20 mouse cellular contexts compared by ENCODE assay signal in the genomic region with DNA sequence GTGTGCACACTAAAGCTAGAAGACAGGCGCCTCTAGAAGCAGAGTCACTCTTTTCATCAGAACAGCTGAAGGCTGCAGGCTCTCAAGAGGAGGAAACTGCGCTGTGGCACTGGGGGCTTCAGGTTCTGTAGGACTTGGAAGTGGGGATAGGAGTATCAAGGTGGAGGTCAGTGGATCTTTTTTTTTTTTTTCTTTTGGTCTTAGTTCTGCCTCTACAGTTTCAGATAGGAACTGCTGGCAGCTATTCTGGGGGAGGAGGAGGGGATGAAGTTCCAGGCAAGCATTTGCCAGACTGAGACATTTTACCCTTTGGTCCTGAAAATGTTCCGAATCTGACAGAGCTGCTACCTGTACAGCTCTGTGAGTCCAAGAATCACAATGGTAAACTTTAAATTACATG.
"Had no signal": no experiment of that assay in that cellular context is flagged by ENCODE, and none has a peak within 500 bp of the region (broad histone marks: within the 10 kb centered on the region; RNA-seq: fewer than 3 reads in every experiment).

No protein-coding gene starts in this region.

- H3K9me3 ChIP-seq: limb, embryonic 10.5 days; limb, embryonic 13.5 days; liver, embryonic 15.5 days; midbrain, embryonic 12.5 days; midbrain, embryonic 15.5 days; neural tube, embryonic 13.5 days had no signal

- H3K27me3 ChIP-seq: limb, embryonic 13.5 days; liver, embryonic 15.5 days; midbrain, embryonic 12.5 days; midbrain, embryonic 15.5 days; neural tube, embryonic 13.5 days had no signal

- H3K36me3 ChIP-seq: limb, embryonic 10.5 days; limb, embryonic 13.5 days; liver, embryonic 15.5 days; midbrain, embryonic 12.5 days; midbrain, embryonic 15.5 days; neural tube, embryonic 13.5 days had no signal

- H3K9ac ChIP-seq: limb, embryonic 13.5 days; liver, embryonic 15.5 days; midbrain, embryonic 12.5 days; midbrain, embryonic 15.5 days; neural tube, embryonic 13.5 days had no signal

- DNase-seq: kidney, adult 18-20 months; kidney, adult 9 months; kidney, postnatal 14 days; kidney, postnatal 4 days; layer of hippocampus, postnatal 36 days; liver; lung, adult 2 months; lung, postnatal 14 days; lung, postnatal 4 days; right cerebral cortex, postnatal 4 days had no signal

- H3K4me2 ChIP-seq: limb, embryonic 13.5 days; liver, embryonic 15.5 days; midbrain, embryonic 12.5 days; midbrain, embryonic 15.5 days; neural tube, embryonic 13.5 days had no signal

- H3K27ac ChIP-seq: limb, embryonic 10.5 days; limb, embryonic 13.5 days; liver, embryonic 15.5 days; midbrain, embryonic 12.5 days; midbrain, embryonic 15.5 days; neural tube, embryonic 13.5 days; stomach, postnatal 0 days had no signal

- H3K4me1 ChIP-seq: limb, embryonic 10.5 days; limb, embryonic 13.5 days; midbrain, embryonic 12.5 days; midbrain, embryonic 15.5 days; neural tube, embryonic 13.5 days had no signal

- ATAC-seq: inflammation-experienced regulatory T-cells, adult 6 months; intestine, embryonic 16.5 days; midbrain, embryonic 15.5 days had no signal

- H3K4me3 ChIP-seq: limb, embryonic 10.5 days; limb, embryonic 13.5 days; liver, embryonic 15.5 days; midbrain, embryonic 12.5 days; midbrain, embryonic 15.5 days; myocyte; neural tube, embryonic 13.5 days had no signal
